Mouse (Mus musculus): Measurements from ENCODE around the gene Cxxc4.
"Not testable (repeated sequence)": the region's sequence is repeated elsewhere in the genome, so short reads cannot be mapped to it uniquely, and the experiment has no call there.

The Cxxc4 gene

GRCm38 (mm10) chr3:134236414-134237112, at the start of gene Cxxc4:
Cxxc4 (plus strand) TSS chr3:134236484.
- no peak for DNase-seq (ENCODE audit: low read depth)

- DNase-seq (ENCODE audit: low read depth): no peak
Measured at GRCm38 (mm10) chr3:134188979-134189946, 47.0 kb upstream of the Cxxc4 start.

- no peak for DNase-seq (ENCODE audit: low read depth)
Measured at GRCm38 (mm10) chr3:134190046-134190445, 46.2 kb upstream of the Cxxc4 start.

GRCm38 (mm10) chr3:134199892-134200291, 36.4 kb upstream of the Cxxc4 start:
- DNase-seq (ENCODE audit: low read depth): no peak

- no peak for DNase-seq (ENCODE audit: low read depth)
Measured at GRCm38 (mm10) chr3:134206624-134207023, 29.7 kb upstream of the Cxxc4 start.

- no peak for DNase-seq (ENCODE audit: low read depth)
Measured at GRCm38 (mm10) chr3:134210950-134211349, 25.3 kb upstream of the Cxxc4 start.

- DNase-seq (ENCODE audit: low read depth): not testable (repeated sequence)
Measured at GRCm38 (mm10) chr3:134219881-134220280, 16.4 kb upstream of the Cxxc4 start.

GRCm38 (mm10) chr3:134221002-134221401, 15.3 kb upstream of the Cxxc4 start:
- DNase-seq (ENCODE audit: low read depth): no peak

GRCm38 (mm10) chr3:134222593-134222992, 13.7 kb upstream of the Cxxc4 start:
- no peak for DNase-seq (ENCODE audit: low read depth)

GRCm38 (mm10) chr3:134223956-134224355, 12.3 kb upstream of the Cxxc4 start:
- DNase-seq (ENCODE audit: low read depth): no peak

GRCm38 (mm10) chr3:134225928-134226327, 10.4 kb upstream of the Cxxc4 start:
- no peak for DNase-seq (ENCODE audit: low read depth)

GRCm38 (mm10) chr3:134232753-134233152, 3.5 kb upstream of the Cxxc4 start:
- no peak for DNase-seq (ENCODE audit: low read depth)

- DNase-seq (ENCODE audit: low read depth): no peak
Measured at GRCm38 (mm10) chr3:134235491-134236413, 532 bp upstream of the Cxxc4 start.

- no peak for DNase-seq (ENCODE audit: low read depth)
Measured at GRCm38 (mm10) chr3:134237113-134237805, 975 bp downstream of the Cxxc4 start.

- DNase-seq (ENCODE audit: low read depth): no peak
Measured at GRCm38 (mm10) chr3:134238621-134239310, 2.5 kb downstream of the Cxxc4 start.

GRCm38 (mm10) chr3:134239321-134239970, 3.2 kb downstream of the Cxxc4 start:
- DNase-seq (ENCODE audit: low read depth): no peak

- DNase-seq (ENCODE audit: low read depth): no peak
Measured at GRCm38 (mm10) chr3:134239971-134240717, 3.9 kb downstream of the Cxxc4 start.

GRCm38 (mm10) chr3:134240718-134241025, 4.4 kb downstream of the Cxxc4 start:
- no peak for DNase-seq (ENCODE audit: low read depth)

GRCm38 (mm10) chr3:134243168-134243849, 7.0 kb downstream of the Cxxc4 start:
- DNase-seq (ENCODE audit: low read depth): no peak
